Mouse (Mus musculus) cerebellum, postnatal 10 days (tissue): ENCODE measurements around the gene Chp2.
A peak's percentile ranks its signal among the peaks of the same experiment; 100 is the strongest.
"Not testable (repeated sequence)": the region's sequence is repeated elsewhere in the genome, so short reads cannot be mapped to it uniquely, and the experiment has no call there.

Source experiments
- DNase-seq, 2 experiments: peaks; one replicate each; pipeline ENCODE4 v3.0.0; 2021; ENCODE audit warnings: mixed read lengths in 2 of 2

Gene Chp2

DNA sequence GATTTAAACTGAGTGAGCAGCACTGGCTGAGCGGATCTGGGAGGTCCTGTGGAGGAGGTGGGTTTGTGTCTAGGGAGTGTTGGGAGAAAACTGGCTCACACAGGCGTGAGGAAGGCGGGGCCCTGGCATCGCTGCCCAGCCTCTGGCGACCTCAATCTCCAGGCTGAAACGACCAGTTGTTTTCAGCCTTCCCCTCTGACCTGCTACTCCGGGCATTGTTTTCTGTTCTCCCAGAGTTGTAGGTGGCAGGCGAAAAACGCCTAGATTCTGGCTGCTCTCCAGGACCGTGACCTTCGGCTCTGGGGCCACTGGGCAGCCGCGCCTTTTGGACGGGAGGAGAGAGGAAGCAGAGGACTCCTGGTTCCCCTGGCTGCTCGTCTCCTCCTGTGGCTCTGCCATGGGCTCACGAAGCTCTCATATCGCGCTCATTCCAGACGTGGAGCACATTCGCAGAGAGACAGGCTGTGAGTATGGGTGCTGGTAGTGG is at the start of gene Chp2:
Gene Chp2 (plus strand): TSS at position 182 of the 487 bp plus-strand sequence.
- DNase-seq, result peak in 1 of 2 experiments; percentile 18

DNA sequence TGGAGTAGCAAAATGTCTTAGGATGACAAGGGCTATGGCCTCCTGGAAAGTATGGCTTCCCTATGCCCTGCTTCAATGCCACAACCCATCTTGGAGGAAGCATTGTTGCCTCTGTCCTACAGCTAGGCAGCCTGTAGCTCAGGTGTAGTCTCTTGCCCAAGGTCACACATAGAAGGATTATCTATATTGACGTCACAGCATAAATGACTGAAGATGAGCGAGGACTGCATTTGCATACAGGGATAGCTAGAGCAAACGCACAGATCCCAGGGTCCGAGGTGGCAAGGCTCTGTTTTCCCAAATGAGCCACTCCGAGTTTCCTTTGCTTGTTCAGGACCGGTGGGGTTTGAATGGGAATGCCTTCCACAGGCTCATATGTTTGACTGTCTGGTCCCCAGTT is 48.6 kb upstream of the Chp2 start:
- DNase-seq, result no peak

DNA sequence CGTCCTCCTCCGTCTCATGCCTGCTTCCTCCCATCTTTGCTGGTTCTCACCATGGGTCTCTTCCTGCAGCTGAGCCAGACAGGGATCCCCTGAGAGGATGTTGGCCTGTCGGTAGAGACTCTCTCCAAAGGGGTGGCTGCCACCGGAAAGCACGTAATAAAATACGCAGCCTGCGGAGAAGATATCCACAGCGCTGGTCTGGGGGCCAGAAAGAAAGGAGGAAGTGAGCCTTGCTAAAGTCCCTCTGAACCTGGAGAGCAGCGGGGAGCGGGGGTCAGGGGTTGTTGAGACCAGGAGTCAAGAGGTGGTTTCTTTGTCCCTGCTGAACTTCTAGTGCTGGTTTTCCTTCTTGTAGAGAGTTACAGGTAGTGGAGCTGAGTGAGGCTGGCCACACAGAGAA is 47.7 kb upstream of the Chp2 start:
- no peak for DNase-seq

- DNase-seq, result no peak
Observed at GRCm38 (mm10) chr7:122180720-122181119, 38.6 kb upstream of the Chp2 start.

DNA sequence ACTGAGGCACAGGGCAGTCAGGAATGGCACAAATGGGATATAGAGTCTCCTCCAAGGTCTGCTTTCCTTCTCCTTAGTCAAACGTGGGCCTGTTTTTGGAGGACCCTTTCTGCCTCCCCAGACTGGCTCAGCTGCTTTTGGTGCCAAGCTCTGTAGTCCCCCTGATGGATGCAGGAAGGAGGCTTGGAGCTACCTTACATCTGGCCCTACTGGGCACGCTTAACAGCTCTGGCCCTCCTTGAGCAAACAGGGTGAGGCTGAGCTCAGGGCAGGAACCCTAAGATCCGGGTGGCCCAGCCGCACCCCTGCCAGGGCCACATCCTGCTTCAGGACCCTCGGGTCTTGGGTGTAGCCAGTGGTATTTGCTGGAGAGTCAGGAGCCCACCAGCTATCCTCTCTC is 34.7 kb upstream of the Chp2 start:
- DNase-seq, result no peak

DNA sequence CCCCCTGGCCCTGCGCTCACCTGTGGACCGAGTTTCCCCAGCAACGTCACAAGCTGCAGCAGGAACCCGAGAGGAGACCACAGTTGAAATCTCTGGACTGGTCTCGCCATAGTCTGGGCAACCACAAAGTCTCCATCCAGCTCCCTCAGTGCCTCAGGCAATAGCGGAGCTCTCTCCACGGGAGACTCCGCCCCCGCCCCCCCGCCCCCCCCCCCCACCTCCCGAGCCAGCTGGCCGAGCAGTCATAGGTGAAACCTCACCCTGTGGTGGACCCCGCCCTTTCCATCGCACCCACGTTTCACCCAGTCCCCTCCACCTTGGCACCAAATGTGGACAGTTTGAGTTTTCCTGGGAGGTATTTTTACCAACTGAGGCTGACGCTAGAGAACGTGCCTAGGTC is 33.3 kb upstream of the Chp2 start, which contains the start of gene Ern2:
Gene Ern2 (minus strand): TSS at position 165 of the 400 bp plus-strand sequence.
- DNase-seq, result no peak

- DNase-seq, result peak; percentile 74 to 80
Observed at GRCm38 (mm10) chr7:122189484-122189883, 29.8 kb upstream of the Chp2 start.

DNA sequence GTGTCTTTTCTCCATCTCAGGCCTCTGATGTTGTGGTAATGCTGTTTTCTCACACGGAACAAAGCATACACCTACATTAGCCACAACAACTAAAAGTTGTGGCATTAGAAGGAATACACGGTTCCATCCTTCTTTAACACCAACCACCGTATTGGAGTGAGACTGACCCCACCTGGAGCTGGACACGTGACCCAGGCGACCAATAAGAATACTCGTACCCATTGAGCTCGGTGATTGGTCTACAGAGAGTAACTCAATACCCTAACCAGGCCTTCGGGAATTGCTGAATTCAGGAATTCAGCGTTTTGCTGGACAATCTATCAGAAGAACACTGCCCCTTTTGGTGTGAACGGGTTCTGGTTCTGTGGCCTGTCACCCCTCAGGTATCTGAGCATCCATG is 28.2 kb upstream of the Chp2 start:
- no peak for DNase-seq

DNA sequence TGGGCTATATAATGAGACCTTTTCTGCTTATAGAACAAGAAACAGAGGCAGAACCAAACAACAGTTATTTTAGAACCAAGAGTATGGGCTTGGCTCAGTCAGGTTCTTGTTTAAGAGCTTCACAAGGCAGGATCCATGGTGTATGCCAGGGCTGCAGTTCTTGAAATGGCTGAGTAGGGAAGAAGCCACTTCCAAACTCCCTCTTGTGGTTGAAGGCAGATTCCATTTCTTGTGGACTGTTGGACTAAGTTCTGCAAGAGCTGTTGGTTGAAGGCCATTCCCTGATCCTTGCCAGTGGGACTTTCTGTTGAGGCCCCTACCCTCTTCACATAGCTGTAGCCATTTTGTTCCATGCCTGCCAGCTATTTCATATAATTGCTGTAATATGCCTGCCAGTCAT is 25.4 kb upstream of the Chp2 start:
- no peak for DNase-seq

- DNase-seq, result no peak
Observed at GRCm38 (mm10) chr7:122196771-122197170, 22.5 kb upstream of the Chp2 start.

- peak; percentile 75 to 79 for DNase-seq
Observed at GRCm38 (mm10) chr7:122197306-122197705, 22.0 kb upstream of the Chp2 start.

- peak; percentile 66 to 78 for DNase-seq
Observed at GRCm38 (mm10) chr7:122199296-122199695, 20.0 kb upstream of the Chp2 start.

DNA sequence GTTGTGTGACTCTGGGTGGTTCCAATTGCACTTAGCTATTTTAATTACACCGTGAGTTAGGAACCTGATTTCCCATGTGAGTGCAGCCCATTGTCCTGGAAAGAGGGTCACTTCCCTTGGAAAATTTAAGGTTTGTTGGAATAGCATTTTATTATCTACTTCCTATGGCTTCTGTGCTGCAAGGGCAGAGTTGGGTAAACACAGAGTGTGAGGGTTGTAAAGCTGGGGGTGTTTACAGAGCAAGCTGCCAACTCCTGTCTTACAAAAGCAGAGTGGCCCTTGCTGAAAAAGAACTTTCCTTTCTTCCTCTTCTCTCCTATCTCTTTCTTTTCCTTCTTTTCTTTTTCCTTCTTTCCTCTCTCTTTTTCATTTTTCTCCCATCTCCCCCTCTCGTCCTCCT is 15.4 kb upstream of the Chp2 start:
- no peak for DNase-seq

GRCm38 (mm10) chr7:122206121-122206520 is 13.2 kb upstream of the Chp2 start:
- no peak for DNase-seq

DNA sequence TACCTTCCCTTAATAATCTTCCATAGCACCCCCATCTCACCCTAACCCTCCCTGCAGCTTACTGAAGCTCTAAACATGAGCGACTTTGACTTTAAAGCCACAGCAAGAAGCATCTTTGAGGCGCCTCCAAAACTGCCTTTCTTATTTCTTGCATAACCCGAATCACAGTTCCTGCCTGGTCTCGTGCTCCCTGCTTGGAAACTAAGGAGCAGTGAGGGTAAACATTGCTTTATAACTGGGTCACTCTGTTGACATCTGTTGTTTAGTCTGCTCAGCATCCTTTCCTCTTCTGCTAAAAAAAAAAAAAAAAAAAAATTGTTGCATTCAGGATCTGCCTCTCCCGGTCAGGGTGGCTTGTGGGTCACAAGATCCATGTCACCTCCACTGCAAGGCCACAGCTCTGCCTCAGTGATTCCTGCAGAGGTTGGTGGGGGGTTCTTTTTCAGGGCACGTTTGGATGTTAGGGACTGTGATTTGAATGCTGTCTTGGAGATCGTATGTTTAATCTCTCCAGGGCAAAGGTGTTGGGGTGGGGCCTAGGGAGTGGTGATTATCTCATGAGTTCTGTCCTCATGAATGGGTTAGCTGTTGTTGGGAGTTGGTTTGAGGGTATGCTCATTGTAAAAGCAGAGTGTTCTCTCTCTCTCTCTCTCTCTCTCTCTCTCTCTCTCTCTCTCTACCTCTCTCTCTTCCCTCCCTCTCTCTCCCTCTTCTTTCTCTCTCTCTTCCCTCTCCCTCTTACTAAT is 10.8 kb upstream of the Chp2 start:
- no peak for DNase-seq

- DNase-seq, result no peak
Observed at GRCm38 (mm10) chr7:122226020-122226742, 6.9 kb downstream of the Chp2 start.

- DNase-seq, result no peak
Observed at GRCm38 (mm10) chr7:122226744-122227143, 7.4 kb downstream of the Chp2 start.

- DNase-seq, result no peak
Observed at GRCm38 (mm10) chr7:122229306-122229705, 10.0 kb downstream of the Chp2 start.

GRCm38 (mm10) chr7:122229916-122230315 is 10.6 kb downstream of the Chp2 start:
- no peak for DNase-seq

DNA sequence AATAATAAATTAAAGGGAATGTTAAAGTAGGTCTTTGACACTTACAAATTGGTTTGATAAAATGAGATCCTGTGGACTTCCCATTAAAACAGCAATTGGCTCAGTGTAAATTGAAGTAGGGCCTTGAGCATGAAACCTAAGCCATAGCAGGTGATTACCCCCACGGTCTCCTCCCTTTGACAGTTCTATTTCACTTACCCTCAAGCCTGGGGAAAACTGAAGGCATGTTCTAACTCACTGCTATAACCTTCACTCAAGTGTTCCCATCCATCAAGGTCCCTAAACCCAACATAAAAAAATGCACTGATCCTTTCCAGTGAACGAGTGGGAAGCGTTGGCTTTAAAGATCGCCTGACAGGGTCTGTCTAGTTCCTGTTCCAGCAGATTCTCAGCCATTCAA is 11.6 kb downstream of the Chp2 start:
- no peak for DNase-seq

DNA sequence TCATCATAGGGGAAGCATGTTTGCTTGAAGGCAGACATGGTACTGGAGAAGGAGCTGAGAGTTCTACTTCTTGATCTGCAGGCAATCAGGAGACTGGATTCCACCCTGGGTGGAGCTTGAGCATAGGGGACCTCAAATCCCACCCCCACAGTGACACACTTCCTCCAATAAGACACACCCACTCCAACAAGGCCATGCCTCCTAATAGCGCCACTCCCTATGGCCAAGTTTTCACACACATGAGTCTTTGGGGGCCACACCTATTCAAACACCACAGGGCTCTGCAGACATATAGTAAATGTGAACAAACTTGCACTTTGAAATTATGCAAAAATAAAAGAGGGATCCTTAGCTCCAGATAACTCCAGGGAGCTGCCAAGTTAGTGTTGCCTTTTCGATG is 19.6 kb downstream of the Chp2 start:
- DNase-seq, result no peak

DNA sequence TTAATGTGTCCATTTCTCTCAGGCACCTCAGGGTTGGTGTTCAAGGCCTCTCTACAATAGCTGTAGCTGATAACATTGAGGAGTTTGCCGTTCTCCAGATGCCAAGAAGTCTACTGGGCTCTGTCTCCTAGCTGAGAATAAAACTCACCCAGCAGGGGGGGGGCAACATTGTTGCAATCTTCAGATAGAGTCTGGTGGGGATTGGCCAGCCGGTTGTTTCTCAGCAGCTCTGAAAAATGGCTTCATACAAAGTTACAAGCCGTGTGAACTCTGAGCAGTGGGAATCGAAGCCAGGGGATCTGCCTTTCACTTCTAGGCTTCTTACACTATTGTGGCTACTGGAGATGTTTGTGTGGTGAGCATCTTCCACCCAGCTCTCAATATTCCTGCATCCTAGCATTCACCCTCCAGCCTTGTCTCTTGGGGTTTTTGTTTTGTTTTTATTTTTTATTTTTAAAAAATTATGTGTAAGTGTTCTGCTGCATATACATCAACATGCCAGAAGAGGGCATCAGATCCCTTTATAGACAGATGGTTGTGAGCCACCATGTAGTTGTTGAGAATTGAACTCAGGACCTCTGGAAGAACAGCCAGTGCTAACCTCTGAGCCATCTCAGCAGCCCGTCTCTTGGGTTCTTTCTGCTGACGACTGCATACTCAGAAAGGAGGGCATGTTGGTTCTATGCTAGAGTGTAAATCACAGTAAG is 21.3 kb downstream of the Chp2 start:
- DNase-seq, result no peak

DNA sequence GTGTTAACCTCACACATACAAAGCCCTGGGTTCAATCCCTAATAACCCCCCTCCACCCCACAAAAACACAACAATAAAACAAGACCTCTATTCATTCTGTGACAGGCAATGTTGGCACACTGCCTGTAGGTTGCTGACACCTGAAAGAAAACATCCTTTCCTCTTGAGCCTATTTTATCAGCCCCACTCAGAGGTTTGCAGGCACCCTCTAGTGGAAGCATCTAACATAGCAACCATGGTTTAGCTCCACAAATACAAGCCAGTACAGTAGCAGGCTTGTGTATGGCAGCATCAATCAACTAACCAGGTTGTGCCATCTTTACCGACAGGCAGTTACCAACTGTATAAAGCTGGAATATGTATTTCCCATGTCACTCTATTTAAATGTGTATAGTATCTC is 23.0 kb downstream of the Chp2 start:
- DNase-seq, result peak; percentile 71 to 75

- not testable (repeated sequence) for DNase-seq
Observed at GRCm38 (mm10) chr7:122242744-122243143, 23.4 kb downstream of the Chp2 start.
